Mouse (Mus musculus) brain, embryonic 14.5 days (tissue): ENCODE results near the gene Lcmt1.

Experiments used
- CTCF ChIP-seq: fragments of 200-500 bp; IDR thresholded peaks from 2 replicates; pipeline ENCODE4 v1.5.1; 2012; ENCODE audit warnings: inconsistent platforms, mild to moderate bottlenecking, moderate library complexity, borderline replicate concordance; ENCODE audit not compliant: insufficient read depth, insufficient read length; ENCODE audit errors: extremely low read depth
- POLR2A ChIP-seq: fragments of 200-500 bp; IDR thresholded peaks from 2 replicates; pipeline ENCODE4 v1.6.1; 2012; ENCODE audit warnings: mild to moderate bottlenecking, inconsistent platforms, borderline replicate concordance; ENCODE audit not compliant: poor library complexity, insufficient read depth, insufficient read length, severe bottlenecking; ENCODE audit errors: extremely low read depth

- TF ChIP-seq CTCF (no peak), POLR2A (no peak)
Measured at GRCm38 (mm10) chr7:123361229-123361980, 8.2 kb upstream of the Lcmt1 start.
